Mouse (Mus musculus) heart, embryonic 16.5 days (tissue): ENCODE results near the gene Lilr4b. TPM values are rescaled to one million over a fixed set of nuclear protein-coding genes. Genes with fewer than 3 reads are reported as not detected.

Experiments used
- polyA plus RNA-seq: library from polyadenylated mRNA; unstranded; fragments of >200 nt; fragmentation: Nextera tagmentation; extraction: Ambion mirVana; gene quantifications from 2 replicates; pipeline ENCODE4 v1.2.1, GENCODE M21; 2015

The Lilr4b gene
- polyA plus RNA-seq, 1 experiment from 2014 or later: 0.87 TPM

Other genes with a start within 250 kb of the Lilr4b start
- gene Gm49339, start within 50 bp of the Lilr4b start, polyA plus RNA-seq: 0.32 and 1.1 TPM in 2 replicates
- 3.3 and 3.8 TPM in 2 replicates for gene Lilrb4a, start 10.3 kb downstream of the Lilr4b start, polyA plus RNA-seq
- gene Fam162b, start 109.9 kb downstream of the Lilr4b start, polyA plus RNA-seq: 0.24 and 4.3 TPM in 2 replicates
- 0.08 and 0.26 TPM in 2 replicates for gene Gprc6a, start 150.8 kb downstream of the Lilr4b start, polyA plus RNA-seq
- gene Rfx6, start 197.1 kb downstream of the Lilr4b start, polyA plus RNA-seq: not detected in 2 replicates